Mouse (Mus musculus) left cerebral cortex, postnatal 10 days (tissue): ENCODE data around the gene Ntn5. TPM values are rescaled to one million over a fixed set of nuclear protein-coding genes. Genes with fewer than 3 reads are reported as not detected.

ENCODE experiments used
- DNase-seq, 2 experiments: peaks; one replicate each; pipeline ENCODE4 v3.0.0; 2021 to 2022; ENCODE audit warnings: low spot score in 2 of 2, mixed read lengths in 1 of 2; ENCODE audit errors: extremely low spot score in 1 of 2
- intact Hi-C: fragments of 180-260 bp; cut with DNase I; formaldehyde crosslinking; loops from one replicate; pipeline ENCODE4 v1.15.1; 2025
- total RNA-seq, 2 experiments: library from RNA; stranded (reverse); gene quantifications; 2 replicates each; pipeline ENCODE4 v1.2.3; 2021

Ntn5 gene
- total RNA-seq, 2 experiments from 2014 or later, result 0.45 to 0.47 TPM

- DNase-seq, result peak in 1 of 2 experiments; percentile 48
- intact Hi-C loops, result no loop called here
Measured at GRCm38 (mm10) chr7:45718331-45718730, 34.5 kb downstream of the Ntn5 start.

DNA sequence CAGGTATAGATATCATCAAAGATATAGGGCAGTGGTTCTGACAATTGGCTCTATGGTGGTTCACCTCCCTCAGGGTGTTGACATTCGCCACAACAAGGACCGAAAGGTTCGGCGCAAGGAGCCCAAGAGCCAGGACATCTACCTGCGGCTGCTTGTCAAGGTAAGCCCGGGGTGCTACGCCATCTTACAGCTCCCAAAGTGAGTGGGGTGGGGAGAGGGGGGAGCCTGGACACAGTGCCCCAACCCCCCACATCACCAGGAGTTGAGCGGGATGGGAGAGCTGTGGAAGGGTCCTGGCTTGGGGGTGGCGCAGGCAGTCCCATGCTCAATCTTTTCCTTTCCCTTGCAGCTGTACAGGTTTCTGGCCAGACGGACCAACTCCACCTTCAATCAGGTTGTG, 35.4 kb downstream of the Ntn5 start:
- intact Hi-C loops, result no loop called here
- DNase-seq, result peak in 1 of 2 experiments; percentile 31

DNA sequence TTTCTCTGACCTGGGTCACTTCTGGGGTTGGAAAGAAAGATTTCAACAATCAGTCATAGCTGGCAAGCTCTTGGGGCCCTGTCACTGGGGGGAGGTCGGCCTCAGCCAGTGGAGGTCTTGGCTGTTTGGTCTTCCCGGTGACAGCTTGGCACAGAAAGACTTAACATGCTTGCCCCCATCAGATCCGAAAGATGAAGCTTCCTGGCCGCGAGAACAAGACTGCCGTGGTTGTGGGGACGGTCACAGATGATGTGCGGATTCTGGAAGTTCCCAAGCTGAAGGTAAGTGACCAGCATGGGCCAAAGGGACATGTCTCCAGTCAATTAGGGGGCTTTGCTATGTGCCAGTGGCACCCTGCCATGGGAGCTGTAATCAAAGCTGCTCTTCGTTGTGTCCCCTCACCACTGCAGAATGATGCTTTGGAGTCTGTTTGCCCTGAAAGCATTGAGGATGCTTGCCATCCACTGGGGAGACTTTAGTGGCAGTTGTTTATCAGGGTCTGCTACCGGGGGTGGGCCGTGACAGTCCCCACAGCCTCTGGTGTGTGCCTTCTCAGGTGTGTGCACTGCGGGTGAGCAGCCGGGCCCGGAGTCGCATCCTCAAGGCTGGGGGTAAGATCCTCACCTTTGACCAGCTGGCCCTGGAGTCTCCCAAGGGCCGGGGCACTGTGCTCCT, 36.1 kb downstream of the Ntn5 start:
- peak in 1 of 2 experiments; percentile 24 for DNase-seq

GRCm38 (mm10) chr7:45720413-45721233, 36.8 kb downstream of the Ntn5 start, which contains the start of gene Fam83e:
Gene Fam83e (plus strand): TSS chr7:45721212.
- DNase-seq, result peak in 1 of 2 experiments; percentile 34
- intact Hi-C loops, result no loop called here

More for the DNA sequence above, 36.1 kb downstream of the Ntn5 start:
- intact Hi-C loops, result no loop called here

- intact Hi-C loops, result no loop called here
- DNase-seq, result no peak
Measured at GRCm38 (mm10) chr7:45721234-45721571, 37.4 kb downstream of the Ntn5 start.

DNA sequence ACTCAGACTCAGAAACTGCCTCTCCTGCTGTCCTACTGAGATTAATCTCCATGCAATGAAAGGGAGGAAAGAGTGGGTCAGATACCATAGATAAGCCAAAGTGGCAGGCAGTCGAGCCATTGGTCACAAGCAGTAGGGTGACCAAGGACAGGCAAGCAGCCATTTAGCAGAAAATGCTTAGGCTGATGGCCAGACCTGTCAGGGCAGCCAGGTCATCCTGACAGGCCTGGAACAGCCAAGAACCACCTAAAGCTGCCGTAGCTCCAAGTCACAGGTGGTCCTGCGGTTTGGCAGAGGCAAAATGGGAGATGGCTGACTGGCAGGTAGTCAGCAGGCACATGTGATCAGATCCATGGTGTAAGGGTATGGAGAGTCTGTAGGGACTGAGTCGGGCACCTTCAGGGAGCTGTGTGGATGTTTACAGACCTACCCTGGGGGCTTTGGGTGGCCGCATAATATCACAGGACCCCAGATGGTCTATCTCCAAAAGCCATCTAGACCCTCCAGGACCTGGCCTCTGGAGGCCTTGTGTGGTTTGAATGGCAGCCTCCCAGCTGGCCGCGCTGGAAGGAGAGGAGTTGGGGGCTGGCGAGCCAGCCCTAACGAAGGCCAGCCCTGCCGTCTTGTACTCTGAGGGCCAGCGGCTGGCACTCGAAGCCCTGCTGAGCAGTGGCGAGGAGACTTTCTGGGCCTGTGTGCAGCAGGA, 38.0 kb downstream of the Ntn5 start:
- peak in 1 of 2 experiments; percentile 26 for DNase-seq
- intact Hi-C loops, result no loop called here

GRCm38 (mm10) chr7:45722348-45722713, 38.5 kb downstream of the Ntn5 start:
- intact Hi-C loops, result no loop called here
- no peak for DNase-seq

DNA sequence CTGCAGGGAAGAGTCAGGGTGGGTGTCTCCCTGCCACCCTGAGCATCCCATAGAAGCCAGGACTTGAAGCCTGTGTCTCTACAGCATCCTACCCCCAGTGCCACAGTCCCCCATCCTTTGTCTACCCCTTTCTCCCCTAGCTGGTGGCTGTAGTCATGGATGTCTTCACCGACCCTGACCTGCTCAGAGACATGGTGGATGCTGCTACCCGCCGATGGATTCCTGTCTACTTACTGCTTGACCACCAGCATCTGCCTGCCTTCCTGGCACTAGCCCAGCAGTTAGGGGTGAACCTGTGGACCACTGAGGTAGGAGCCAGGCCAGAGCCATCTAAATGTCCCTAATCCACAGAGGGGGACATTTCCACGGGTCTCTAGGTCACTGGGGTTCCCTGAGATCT, 39.5 kb downstream of the Ntn5 start:
- intact Hi-C loops, result no loop called here
- DNase-seq, result no peak

DNA sequence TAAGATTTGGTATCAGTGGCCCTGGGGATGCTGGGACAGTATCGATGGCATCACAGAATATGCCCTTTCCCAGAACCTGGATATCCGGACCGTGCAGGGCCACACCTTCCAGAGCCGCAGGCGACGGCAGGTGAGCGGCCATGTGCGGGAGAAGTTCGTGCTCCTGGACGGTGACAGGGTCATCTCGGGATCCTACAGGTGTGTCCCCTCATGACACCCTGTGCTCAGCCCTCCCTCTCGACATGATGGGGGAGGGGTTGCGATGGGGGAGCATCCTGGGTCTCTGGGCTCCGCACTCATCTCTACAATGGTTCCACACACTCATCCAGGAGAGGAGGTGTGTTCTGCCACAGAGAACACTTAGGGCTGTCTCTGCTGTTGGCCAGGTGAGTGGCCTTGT, 40.0 kb downstream of the Ntn5 start:
- intact Hi-C loops, result no loop called here
- DNase-seq, result no peak

GRCm38 (mm10) chr7:45725151-45725550, 41.3 kb downstream of the Ntn5 start:
- DNase-seq, result no peak
- intact Hi-C loops, result no loop called here

DNA sequence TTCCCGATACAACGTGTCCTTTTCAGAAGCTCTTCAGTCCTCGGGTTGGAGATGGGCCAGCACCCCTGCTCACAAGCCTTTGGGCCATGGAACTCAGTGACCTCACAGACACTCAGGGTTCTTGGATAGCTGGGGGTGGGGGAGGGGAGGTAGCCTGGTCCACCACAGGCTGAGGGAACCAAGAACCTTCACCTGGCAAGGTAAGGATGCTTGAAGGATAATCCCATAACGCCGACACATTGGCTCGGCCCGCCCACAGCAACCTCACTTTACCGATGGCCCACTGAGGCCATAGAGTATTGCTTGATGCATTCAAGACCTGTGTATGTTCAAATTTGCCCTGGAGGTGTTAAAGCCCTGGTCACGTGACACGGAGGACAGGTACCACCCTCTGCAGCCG, 41.9 kb downstream of the Ntn5 start, which contains the start of gene Spaca4:
Gene Spaca4 (minus strand): TSS at position 101 of the 400 bp plus-strand sequence.
- intact Hi-C loops, result no loop called here
- no peak for DNase-seq

DNA sequence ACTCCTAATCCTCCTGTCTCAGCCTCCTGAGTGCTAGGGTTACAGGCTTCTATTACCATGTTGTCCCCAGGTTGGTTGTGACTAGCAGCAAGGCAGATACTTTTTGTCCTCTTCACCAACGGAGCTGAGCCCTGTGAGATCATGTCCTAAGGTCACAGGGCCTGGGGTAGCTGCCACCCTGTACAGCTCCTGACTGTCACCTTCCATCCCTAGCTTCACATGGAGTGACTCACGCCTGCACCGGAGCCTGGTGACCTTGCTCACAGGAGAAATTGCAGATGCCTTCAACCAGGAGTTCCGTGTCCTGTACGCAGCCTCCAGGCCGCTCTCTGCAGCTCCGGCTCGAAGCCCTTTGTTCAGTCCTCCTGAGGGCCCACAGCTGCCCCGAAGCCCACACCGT, 42.6 kb downstream of the Ntn5 start:
- intact Hi-C loops, result no loop called here

GRCm38 (mm10) chr7:45727625-45728024, 43.8 kb downstream of the Ntn5 start:
- no peak for DNase-seq
- intact Hi-C loops, result no loop called here

More for the DNA sequence above, 42.6 kb downstream of the Ntn5 start:
- DNase-seq, result no peak

- intact Hi-C loops, result no loop called here
Measured at GRCm38 (mm10) chr7:45730727-45731431, 47.1 kb downstream of the Ntn5 start.

DNA sequence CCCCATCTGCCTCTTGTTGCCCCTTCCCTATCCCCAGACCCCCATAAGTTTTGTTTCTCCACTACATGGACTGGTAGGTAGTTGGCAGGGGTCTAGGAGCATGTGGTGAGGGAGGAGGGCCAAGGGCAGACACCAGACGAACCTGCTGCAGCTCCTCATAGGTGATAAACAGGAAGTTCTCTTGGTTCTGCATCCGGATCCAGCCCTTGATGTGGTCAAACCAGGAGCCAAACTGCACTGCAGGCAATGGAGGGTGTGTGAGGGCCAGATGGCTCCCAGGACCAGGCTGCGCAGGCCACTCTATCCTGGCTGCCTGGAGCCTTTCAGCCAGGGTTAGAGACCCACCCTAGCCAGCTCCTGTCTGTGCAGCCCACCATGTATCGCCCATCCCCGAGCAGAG, 49.7 kb downstream of the Ntn5 start:
- intact Hi-C loops, result no loop called here
- no peak for DNase-seq

More at GRCm38 (mm10) chr7:45730727-45731431, 47.1 kb downstream of the Ntn5 start:
- DNase-seq, result peak in 1 of 2 experiments; percentile 76

DNA sequence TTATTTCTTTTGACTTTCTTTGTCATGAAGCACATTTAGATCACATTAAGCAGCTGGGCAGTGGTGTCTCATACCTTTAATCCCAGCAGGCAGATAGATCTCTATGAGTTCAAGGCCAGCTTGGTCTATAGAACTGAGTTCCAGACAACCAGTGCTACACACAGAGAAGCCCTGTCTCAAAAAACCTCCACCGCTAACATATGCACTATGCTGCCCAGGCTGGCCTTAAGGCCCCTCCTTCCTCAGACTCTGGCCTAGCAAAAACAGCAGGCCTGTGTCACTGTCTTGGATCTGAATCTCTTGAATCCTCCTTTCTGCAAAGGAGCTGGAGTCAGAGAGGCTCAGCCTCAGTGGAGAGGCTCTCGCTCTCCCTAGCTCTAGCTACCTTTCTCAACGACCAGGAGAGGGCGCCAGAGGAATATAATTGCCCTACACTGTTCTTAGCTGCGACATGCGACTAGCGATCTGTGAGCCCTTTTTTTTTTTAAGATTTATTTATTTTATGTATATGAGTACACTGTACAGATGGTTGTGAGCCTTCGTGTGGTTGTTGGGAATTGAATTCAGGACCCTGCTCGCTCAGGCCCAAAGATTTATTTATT, 55.4 kb downstream of the Ntn5 start:
- peak; percentile 84 to 86 for DNase-seq
- intact Hi-C loops, result loop anchor here (2.0 kb wide), 1 partner anchor 62 kb away; no protein-coding TSS in a partner anchor

- intact Hi-C loops, result loop anchor here (2.0 to 5.0 kb wide), 3 partner anchors 42 to 197 kb away; partner anchors contain the start of genes Lmtk3 and Sult2b1
- no peak for DNase-seq
Measured at GRCm38 (mm10) chr7:45739820-45740219, 56.0 kb downstream of the Ntn5 start.

GRCm38 (mm10) chr7:45741308-45741707, 57.5 kb downstream of the Ntn5 start:
- intact Hi-C loops, result loop anchor here (5.0 kb wide), 2 partner anchors 41 to 196 kb away; partner anchors contain the start of genes Lmtk3 and Sult2b1
- DNase-seq, result no peak
